Mouse (Mus musculus) left cerebral cortex, postnatal 14 days (tissue): ENCODE data around the gene Cdh23. TPM values are rescaled to one million over a fixed set of nuclear protein-coding genes. Genes with fewer than 3 reads are reported as not detected.

Experiments
- DNase-seq, 2 experiments: peaks; one replicate each; pipeline ENCODE4 v3.0.0; 2021 to 2022; ENCODE audit warnings: low spot score in 2 of 2, mixed read lengths in 1 of 2
- intact Hi-C: fragments of 180-260 bp; cut with DNase I; formaldehyde crosslinking; loops from one replicate; pipeline ENCODE4 v1.15.1; 2025
- total RNA-seq, 2 experiments: library from RNA; stranded (reverse); gene quantifications; 2 replicates each; pipeline ENCODE4 v1.2.3; 2021

Cdh23 gene
- total RNA-seq, 2 experiments from 2014 or later: 1.5 to 2.0 TPM

GRCm38 (mm10) chr10:60536098-60536811, 160.0 kb downstream of the Cdh23 start:
- intact Hi-C loops: no loop called here
- DNase-seq: no peak

- DNase-seq: no peak
- intact Hi-C loops: no loop called here
Measured at GRCm38 (mm10) chr10:60532502-60532901, 163.8 kb downstream of the Cdh23 start.

GRCm38 (mm10) chr10:60531349-60531748, 164.9 kb downstream of the Cdh23 start:
- intact Hi-C loops: loop anchor here (2.0 kb wide), 3 partner anchors 155 to 225 kb away; partner anchors contain the start of gene Cdh23
- DNase-seq: peak; percentile 31 to 70

GRCm38 (mm10) chr10:60530633-60531032, 165.7 kb downstream of the Cdh23 start:
- intact Hi-C loops: loop anchor here (2.0 kb wide), 3 partner anchors 156 to 226 kb away; partner anchors contain the start of gene Cdh23
- DNase-seq: no peak

- no peak for DNase-seq
- intact Hi-C loops: no loop called here
Measured at GRCm38 (mm10) chr10:60527949-60528348, 168.3 kb downstream of the Cdh23 start.

GRCm38 (mm10) chr10:60525081-60525480, 171.2 kb downstream of the Cdh23 start:
- intact Hi-C loops: no loop called here
- DNase-seq: no peak

- intact Hi-C loops: no loop called here
- no peak for DNase-seq
Measured at GRCm38 (mm10) chr10:60516286-60516685, 180.0 kb downstream of the Cdh23 start.

GRCm38 (mm10) chr10:60498538-60498937, 197.8 kb downstream of the Cdh23 start:
- no peak for DNase-seq
- intact Hi-C loops: no loop called here

- no peak for DNase-seq
- intact Hi-C loops: no loop called here
Measured at GRCm38 (mm10) chr10:60495070-60495469, 201.2 kb downstream of the Cdh23 start.

GRCm38 (mm10) chr10:60491538-60491937, 204.8 kb downstream of the Cdh23 start:
- intact Hi-C loops: no loop called here
- no peak for DNase-seq

GRCm38 (mm10) chr10:60481381-60481780, 214.9 kb downstream of the Cdh23 start:
- no peak for DNase-seq
- intact Hi-C loops: no loop called here

GRCm38 (mm10) chr10:60474549-60474948, 221.7 kb downstream of the Cdh23 start:
- intact Hi-C loops: no loop called here

GRCm38 (mm10) chr10:60473782-60474322, 222.4 kb downstream of the Cdh23 start:
- no peak for DNase-seq
- intact Hi-C loops: no loop called here

More at GRCm38 (mm10) chr10:60474549-60474948, 221.7 kb downstream of the Cdh23 start:
- DNase-seq: no peak

- DNase-seq: no peak
- intact Hi-C loops: no loop called here
Measured at GRCm38 (mm10) chr10:60467752-60468151, 228.5 kb downstream of the Cdh23 start.

- DNase-seq: no peak
Measured at GRCm38 (mm10) chr10:60463953-60464647, 232.2 kb downstream of the Cdh23 start.

GRCm38 (mm10) chr10:60456662-60457397, 239.5 kb downstream of the Cdh23 start:
- no peak for DNase-seq

More at GRCm38 (mm10) chr10:60463953-60464647, 232.2 kb downstream of the Cdh23 start:
- intact Hi-C loops: no loop called here

GRCm38 (mm10) chr10:60455193-60455592, 241.1 kb downstream of the Cdh23 start:
- DNase-seq: no peak
- intact Hi-C loops: no loop called here

More at GRCm38 (mm10) chr10:60456662-60457397, 239.5 kb downstream of the Cdh23 start:
- intact Hi-C loops: no loop called here

- intact Hi-C loops: no loop called here
- no peak for DNase-seq
Measured at GRCm38 (mm10) chr10:60447186-60447585, 249.1 kb downstream of the Cdh23 start.

- DNase-seq: peak; percentile 16 to 39
- intact Hi-C loops: no loop called here
Measured at GRCm38 (mm10) chr10:60445031-60445593, 251.2 kb downstream of the Cdh23 start.
